Mouse (Mus musculus) embryonic fibroblast, embryonic 13.5 days (primary cell): ENCODE results near the gene Gmds. TPM values are rescaled to one million over a fixed set of nuclear protein-coding genes. Genes with fewer than 3 reads are reported as not detected.

Source experiments
- H3K27ac ChIP-seq: 2 replicates; pipeline ENCODE4 v1.5.1; 2012; ENCODE audit warnings: low read length, control low read depth, inconsistent platforms; ENCODE audit not compliant: insufficient read depth
- H3K4me1 ChIP-seq: 2 replicates; pipeline ENCODE4 v1.6.1; 2011; ENCODE audit warnings: low read length; ENCODE audit not compliant: control insufficient read depth, insufficient read depth
- H3K4me3 ChIP-seq: 2 replicates; pipeline ENCODE4 v1.5.1; 2011; ENCODE audit warnings: mild to moderate bottlenecking, control low read depth, low read length; ENCODE audit not compliant: insufficient read depth
- CTCF ChIP-seq: IDR thresholded peaks from 2 replicates; pipeline ENCODE4 v1.5.1; 2011; ENCODE audit warnings: mild to moderate bottlenecking, control low read depth, low read length, moderate library complexity, borderline replicate concordance; ENCODE audit not compliant: insufficient read depth
- POLR2A ChIP-seq: IDR thresholded peaks from 2 replicates; pipeline ENCODE4 v1.6.1; 2011; ENCODE audit warnings: low read depth, mild to moderate bottlenecking, control low read depth, low read length, moderate library complexity
- polyA plus RNA-seq: library from polyadenylated mRNA; stranded (reverse); fragments of >200 nt; gene quantifications from 2 replicates; pipeline ENCODE4 v1.2.4, GENCODE M21; 2011; ENCODE audit warnings: low read depth; ENCODE audit not compliant: missing spikeins, insufficient read length

The Gmds gene
- polyA plus RNA-seq, 1 experiment, result 19.1 TPM

- H3K27ac ChIP-seq, result peak overlapping the region; percentile 95
- peak overlapping the region; percentile 80 for H3K4me3 ChIP-seq
- TF ChIP-seq CTCF, result no peak
- TF ChIP-seq POLR2A, result peak; percentile 40
- H3K4me1 ChIP-seq, result no peaks in the 10 kb centered on the region
These were observed 531.4 kb downstream of the Gmds start for GRCm38 (mm10) chr13:31806890-31807735.

- Histone ChIP-seq H3K27ac (peak within 1 kb of the TSS; percentile 95), H3K4me3 (peak within 1 kb of the TSS; percentile 80), H3K4me1 (no peaks in the 10 kb centered on the region)
- TF ChIP-seq POLR2A, result peak; percentile 62
- TF ChIP-seq CTCF, result no peak
These were observed 532.1 kb downstream of the Gmds start, which contains the start of gene Foxc1 for GRCm38 (mm10) chr13:31806428-31806832. Foxc1 (plus strand) TSS chr13:31806633.

GRCm38 (mm10) chr13:31805831-31806427, 532.6 kb downstream of the Gmds start:
- H3K27ac ChIP-seq, result peak overlapping the region; percentile 74
- no peaks in the 10 kb centered on the region for H3K4me1 ChIP-seq
- peak overlapping the region; percentile 45 for H3K4me3 ChIP-seq
- peak; percentile 28; the same call in 1 of the 2 replicates for TF ChIP-seq POLR2A
- no peak for TF ChIP-seq CTCF

- Histone ChIP-seq H3K4me1 (no peaks in the 10 kb centered on the region), H3K27ac (peak overlapping the region; percentile 74), H3K4me3 (no peak overlapping the region)
- TF ChIP-seq POLR2A (no peak), CTCF (no peak)
These were observed 534.0 kb downstream of the Gmds start for GRCm38 (mm10) chr13:31804571-31804970.

- Histone ChIP-seq H3K4me3 (peak overlapping the region; percentile 2; the same call in 1 of the 2 replicates), H3K27ac (peak overlapping the region; percentile 55; the same call in 1 of the 2 replicates), H3K4me1 (no peaks in the 10 kb centered on the region)
- no peak for TF ChIP-seq CTCF
- TF ChIP-seq POLR2A, result no peak
These were observed 535.1 kb downstream of the Gmds start for GRCm38 (mm10) chr13:31803166-31804093.

- Histone ChIP-seq H3K4me1 (no peaks in the 10 kb centered on the region), H3K27ac (no peak overlapping the region), H3K4me3 (no peak overlapping the region)
- TF ChIP-seq POLR2A, result no peak
- no peak for TF ChIP-seq CTCF
These were observed 536.1 kb downstream of the Gmds start for GRCm38 (mm10) chr13:31802447-31802846.

GRCm38 (mm10) chr13:31801703-31802305, 536.7 kb downstream of the Gmds start:
- Histone ChIP-seq H3K27ac (no peak overlapping the region), H3K4me3 (peak overlapping the region; percentile 18; the same call in 1 of the 2 replicates), H3K4me1 (no peaks in the 10 kb centered on the region)
- TF ChIP-seq POLR2A, result no peak
- TF ChIP-seq CTCF, result no peak

- Histone ChIP-seq H3K4me3 (peak overlapping the region; percentile 18), H3K4me1 (no peaks in the 10 kb centered on the region), H3K27ac (no peak overlapping the region)
- TF ChIP-seq POLR2A (no peak), CTCF (peak; percentile 88)
These were observed 537.7 kb downstream of the Gmds start for GRCm38 (mm10) chr13:31800581-31801576.
